Mouse (Mus musculus) ES-E14 (cell line): ENCODE results near the gene Tcn2.

Experiments
- HCFC1 ChIP-seq: IDR thresholded peaks from 2 replicates; pipeline ENCODE4 v1.6.1; 2012; ENCODE audit warnings: low read length, inconsistent platforms, borderline replicate concordance; ENCODE audit not compliant: insufficient read depth
- MAFK ChIP-seq: IDR thresholded peaks from 2 replicates; pipeline ENCODE4 v1.6.1; 2014; ENCODE audit warnings: mild to moderate bottlenecking, low read depth, low read length, inconsistent platforms; ENCODE audit not compliant: insufficient read depth
- ZNF384 ChIP-seq: IDR thresholded peaks from 2 replicates; pipeline ENCODE4 v1.6.1; 2012; ENCODE audit warnings: low read depth, low read length, inconsistent platforms

DNA sequence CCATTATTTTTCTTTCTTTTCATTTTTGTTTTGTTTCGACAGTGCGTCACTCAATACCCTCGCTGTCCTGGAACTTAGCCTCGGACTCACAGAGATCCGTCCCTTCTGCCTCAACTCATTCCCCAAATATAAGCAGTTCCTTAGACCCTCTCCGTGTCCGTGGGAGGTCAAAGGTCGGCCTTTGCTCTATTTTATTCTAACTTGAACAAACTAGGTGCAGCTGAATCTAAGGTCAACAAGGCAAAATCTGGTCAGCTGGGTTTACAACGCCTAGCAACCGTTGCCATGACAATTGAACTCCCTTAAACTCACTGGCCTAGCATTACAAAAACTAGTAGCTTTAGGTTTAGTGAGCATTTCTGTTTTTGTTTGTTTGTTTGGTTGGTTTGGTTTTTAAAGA, 31.2 kb upstream of the Tcn2 start:
- TF ChIP-seq ZNF384: no peak
- no peak for TF ChIP-seq MAFK
- no peak for TF ChIP-seq HCFC1
